Mouse (Mus musculus): ENCODE results near the gene Lig1.

DNA sequence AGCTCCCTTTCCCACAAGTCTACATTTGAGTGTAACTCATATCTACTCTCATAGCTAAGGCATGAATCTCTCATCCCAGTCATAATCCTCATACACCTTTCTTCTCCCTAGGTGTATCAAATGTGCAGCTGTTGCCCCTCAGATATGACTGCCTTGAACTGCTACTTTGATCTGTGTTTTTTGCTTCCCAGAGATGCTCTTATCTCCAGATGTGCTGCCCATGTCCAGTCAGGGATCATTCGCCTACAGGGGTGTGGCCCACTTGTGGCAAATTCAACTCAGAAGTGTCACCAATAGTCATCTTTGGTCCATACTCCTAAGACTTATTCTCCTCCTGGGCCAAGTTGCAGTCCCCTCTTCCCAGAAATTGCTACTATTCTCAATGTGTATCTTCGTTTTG lies 750 bp downstream of the Lig1 start:
- TF ChIP-seq CTCF (conservative IDR thresholded peaks at IDR 0.05; ENCODE audit: low read length): no peak
- no peak for TF ChIP-seq NANOG (IDR thresholded peaks at IDR 0.05; ENCODE audit: borderline replicate concordance, low read length)
- no peak for TF ChIP-seq POU5F1 (IDR thresholded peaks at IDR 0.05; ENCODE audit: borderline replicate concordance, low read length)

Measured in E14TG2a.4 (cell line).